Mouse (Mus musculus): ENCODE results near the gene Fam183b. TPM values are rescaled to one million over a fixed set of nuclear protein-coding genes. Genes with fewer than 3 reads are reported as not detected.
"Not testable (repeated sequence)": the region's sequence is repeated elsewhere in the genome, so short reads cannot be mapped to it uniquely, and the experiment has no call there.

The Fam183b gene
- polyA plus RNA-seq, 1 experiment from 2014 or later: 8.4 TPM

DNA sequence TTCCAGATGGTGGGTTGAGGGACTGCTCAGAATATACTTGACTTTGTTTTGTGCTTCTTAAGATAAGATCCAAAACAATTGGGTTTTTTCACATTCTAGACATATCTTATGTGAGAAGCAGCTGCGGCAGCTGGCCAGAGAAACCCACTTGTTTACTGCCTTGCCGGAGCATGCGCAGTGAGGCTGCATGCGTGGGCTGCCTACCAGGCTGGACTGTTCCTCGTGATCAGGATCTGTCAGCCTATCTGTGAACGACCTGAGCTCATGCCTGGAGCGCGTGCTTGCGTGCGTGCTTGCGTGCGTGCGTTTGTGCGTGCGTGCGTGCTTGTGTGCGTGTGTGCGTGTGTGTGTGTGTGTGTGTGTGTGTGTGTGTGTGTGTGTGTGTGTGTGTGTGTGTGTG, 50.7 kb downstream of the Fam183b start:
- not testable (repeated sequence) for H3K4me2 ChIP-seq (replicated peaks); H3K27me3 ChIP-seq; H3K27ac ChIP-seq (replicated peaks); H3K36me3 ChIP-seq; ATAC-seq (replicated peaks); H3K9me3 ChIP-seq; H3K9ac ChIP-seq (replicated peaks); H3K4me3 ChIP-seq; H3K4me1 ChIP-seq
- WGBS: 85% methylated on average over 18 of the region's 18 CpGs

Other genes starting within 250 kb of the Fam183b start
- gene Olfr328, start 246.3 kb downstream of the Fam183b start, polyA plus RNA-seq (2015; fragmentation: Nextera tagmentation; extraction: Ambion mirVana): 0.10 TPM in 1 of 2 replicates, not detected in the other
- not detected in 2 replicates for gene Olfr224, start 231.4 kb downstream of the Fam183b start, polyA plus RNA-seq (2015; fragmentation: Nextera tagmentation; extraction: Ambion mirVana)
- not detected in 2 replicates for gene Olfr325, start 224.2 kb downstream of the Fam183b start, polyA plus RNA-seq (2015; fragmentation: Nextera tagmentation; extraction: Ambion mirVana)
- not detected in 2 replicates for gene Olfr324, start 206.8 kb downstream of the Fam183b start, polyA plus RNA-seq (2015; fragmentation: Nextera tagmentation; extraction: Ambion mirVana)
- gene 2210407C18Rik, start 185.9 kb downstream of the Fam183b start, polyA plus RNA-seq (2015; fragmentation: Nextera tagmentation; extraction: Ambion mirVana): not detected in 2 replicates
- not detected in 2 replicates for gene Olfr323, start 171.5 kb downstream of the Fam183b start, polyA plus RNA-seq (2015; fragmentation: Nextera tagmentation; extraction: Ambion mirVana)
- not detected in 2 replicates for gene Trim58, start 161.5 kb downstream of the Fam183b start, polyA plus RNA-seq (2015; fragmentation: Nextera tagmentation; extraction: Ambion mirVana)
- gene Olfr322, start 143.2 kb downstream of the Fam183b start, polyA plus RNA-seq (2015; fragmentation: Nextera tagmentation; extraction: Ambion mirVana): not detected in 2 replicates
- not detected in 2 replicates for gene Olfr320, start 120.9 kb downstream of the Fam183b start, polyA plus RNA-seq (2015; fragmentation: Nextera tagmentation; extraction: Ambion mirVana)
- gene Olfr319, start 102.8 kb downstream of the Fam183b start, polyA plus RNA-seq (2015; fragmentation: Nextera tagmentation; extraction: Ambion mirVana): 0.19 TPM in 1 of 2 replicates, not detected in the other
- gene Olfr318, start 77.9 kb downstream of the Fam183b start, polyA plus RNA-seq (2015; fragmentation: Nextera tagmentation; extraction: Ambion mirVana): not detected in 2 replicates
- 0.06 and 0.10 TPM in 2 replicates for gene Olfr317, start 62.7 kb downstream of the Fam183b start, polyA plus RNA-seq (2015; fragmentation: Nextera tagmentation; extraction: Ambion mirVana)
- gene Olfr316, start 49.2 kb downstream of the Fam183b start, polyA plus RNA-seq (2015; fragmentation: Nextera tagmentation; extraction: Ambion mirVana): 0.08 TPM in 1 of 2 replicates, not detected in the other
- not detected in 2 replicates for gene Olfr315, start 28.8 kb downstream of the Fam183b start, polyA plus RNA-seq (2015; fragmentation: Nextera tagmentation; extraction: Ambion mirVana)
- not detected in 2 replicates for gene Olfr314, start 19.0 kb downstream of the Fam183b start, polyA plus RNA-seq (2015; fragmentation: Nextera tagmentation; extraction: Ambion mirVana)
- not detected in 2 replicates for gene Olfr313, start 13.0 kb upstream of the Fam183b start, polyA plus RNA-seq (2015; fragmentation: Nextera tagmentation; extraction: Ambion mirVana)
- not detected in 2 replicates for gene Olfr312, start 27.3 kb upstream of the Fam183b start, polyA plus RNA-seq (2015; fragmentation: Nextera tagmentation; extraction: Ambion mirVana)
- gene Olfr311, start 37.3 kb upstream of the Fam183b start, polyA plus RNA-seq (2015; fragmentation: Nextera tagmentation; extraction: Ambion mirVana): not detected in 2 replicates
- gene Gm12258, start 45.2 kb upstream of the Fam183b start, polyA plus RNA-seq (2015; fragmentation: Nextera tagmentation; extraction: Ambion mirVana): 22.9 TPM in 2 replicates
- 11.5 and 11.6 TPM in 2 replicates for gene 2810021J22Rik, start 65.3 kb upstream of the Fam183b start, polyA plus RNA-seq (2015; fragmentation: Nextera tagmentation; extraction: Ambion mirVana)
- 5.9 and 7.0 TPM in 2 replicates for gene Zfp39, start 102.3 kb upstream of the Fam183b start, polyA plus RNA-seq (2015; fragmentation: Nextera tagmentation; extraction: Ambion mirVana)
- gene Btnl10, start 115.9 kb upstream of the Fam183b start, polyA plus RNA-seq (2015; fragmentation: Nextera tagmentation; extraction: Ambion mirVana): not detected in 2 replicates
- gene Rnf187, start 137.0 kb upstream of the Fam183b start, polyA plus RNA-seq (2015; fragmentation: Nextera tagmentation; extraction: Ambion mirVana): 508 and 517 TPM in 2 replicates
- gene Hist3h2ba, start 147.0 kb upstream of the Fam183b start, polyA plus RNA-seq (2015; fragmentation: Nextera tagmentation; extraction: Ambion mirVana): 355 and 373 TPM in 2 replicates
- 155 and 160 TPM in 2 replicates for gene Hist3h2a, start 152.7 kb upstream of the Fam183b start, polyA plus RNA-seq (2015; fragmentation: Nextera tagmentation; extraction: Ambion mirVana)
- 1.9 and 2.7 TPM in 2 replicates for gene Trim17, start 152.7 kb upstream of the Fam183b start, polyA plus RNA-seq (2015; fragmentation: Nextera tagmentation; extraction: Ambion mirVana)
- 22.6 and 24.8 TPM in 2 replicates for gene Trim11, start 176.1 kb upstream of the Fam183b start, polyA plus RNA-seq (2015; fragmentation: Nextera tagmentation; extraction: Ambion mirVana)